Mouse (Mus musculus) left cerebral cortex, postnatal 14 days (tissue): ENCODE measurements around the gene Cox4i2. TPM values are rescaled to one million over a fixed set of nuclear protein-coding genes. Genes with fewer than 3 reads are reported as not detected.

Experiments used
- DNase-seq, 2 experiments: peaks; one replicate each; pipeline ENCODE4 v3.0.0; 2021 to 2022; ENCODE audit warnings: low spot score in 2 of 2, mixed read lengths in 1 of 2
- intact Hi-C: fragments of 180-260 bp; cut with DNase I; formaldehyde crosslinking; loops from one replicate; pipeline ENCODE4 v1.15.1; 2025
- microRNA-seq, 2 experiments: library from miRNA; unstranded; fragments of <30 nt; microRNA quantifications; one replicate each; pipeline ENCODE4 v1.2.0; 2022
- total RNA-seq, 2 experiments: library from RNA; stranded (reverse); gene quantifications; 2 replicates each; pipeline ENCODE4 v1.2.3; 2021

The Cox4i2 gene
- total RNA-seq, 2 experiments from 2014 or later, result 2.3 to 2.8 TPM

GRCm38 (mm10) chr2:152814213-152814874 is 60.4 kb downstream of the Cox4i2 start:
- no peak for DNase-seq
- intact Hi-C loops, result no loop called here

Small RNA genes within 50 kb of the gene (microRNA-seq; reads per million reads assigned to microRNA genes)
- gene Gm23802, result 0 reads per million in 2 experiments

Other genes starting within 250 kb of the Cox4i2 start
- gene Defb26, start 242.5 kb upstream of the Cox4i2 start, total RNA-seq, result not detected
- gene Defb28, start 235.9 kb upstream of the Cox4i2 start, total RNA-seq, result not detected
- not detected for gene Defb29, start 214.1 kb upstream of the Cox4i2 start, total RNA-seq
- not detected for gene Gm17416, start 184.8 kb upstream of the Cox4i2 start, total RNA-seq
- not detected for gene Defb21, start 181.4 kb upstream of the Cox4i2 start, total RNA-seq
- gene Defb19, start 173.9 kb upstream of the Cox4i2 start, total RNA-seq, result not detected
- gene Defb45, start 154.8 kb upstream of the Cox4i2 start, total RNA-seq, result not detected
- gene Defb36, start 149.8 kb upstream of the Cox4i2 start, total RNA-seq, result not detected
- not detected for gene Defb25, start 131.1 kb upstream of the Cox4i2 start, total RNA-seq
- under 1 TPM; 0.90 to 0.99 TPM for gene Rem1, start 127.2 kb upstream of the Cox4i2 start, total RNA-seq
- gene H13, start 84.7 kb upstream of the Cox4i2 start, total RNA-seq, result 10 to 100 TPM; 90.8 to 90.9 TPM
- 10 to 100 TPM; 17.9 to 20.4 TPM for gene Mcts2, start 67.1 kb upstream of the Cox4i2 start, total RNA-seq
- 10 to 100 TPM; 19.5 to 26.4 TPM for gene Id1, start 17.9 kb upstream of the Cox4i2 start, total RNA-seq
- gene Bcl2l1, start 77.6 kb downstream of the Cox4i2 start, total RNA-seq, result 100 to 1,000 TPM; 120 to 127 TPM
- gene Tpx2, start 93.8 kb downstream of the Cox4i2 start, total RNA-seq, result 1 to 10 TPM; 2.6 to 3.0 TPM
- not detected for gene Mylk2, start 157.2 kb downstream of the Cox4i2 start, total RNA-seq
- gene Foxs1, start 179.0 kb downstream of the Cox4i2 start, total RNA-seq, result 1 to 10 TPM; 1.2 to 1.7 TPM
- gene Dusp15, start 197.5 kb downstream of the Cox4i2 start, total RNA-seq, result 10 to 100 TPM; 23.2 to 28.3 TPM
- gene Ttll9, start 208.3 kb downstream of the Cox4i2 start, total RNA-seq, result 1 to 10 TPM; 3.1 to 3.2 TPM